Mouse (Mus musculus): ENCODE results near the gene Sox15. TPM values are rescaled to one million over a fixed set of nuclear protein-coding genes. Genes with fewer than 3 reads are reported as not detected.

Gene Sox15
- total and polyA plus RNA-seq, 3 experiments = 0.17 to 0.54 TPM; not detected in 1

- TF ChIP-seq ZMIZ1 (IDR thresholded peaks at IDR 0.05; ENCODE audit: low read depth, low read length) (peak; percentile 97), E2F4 (IDR thresholded peaks at IDR 0.05; ENCODE audit: insufficient replicate concordance, low read depth, low read length) (no peak; the same call in none of the 2 replicates), GABPA (IDR thresholded peaks at IDR 0.05; ENCODE audit: insufficient replicate concordance, low read depth, low read length) (no peak; the same call in 1 of the 2 replicates), MXI1 (IDR thresholded peaks at IDR 0.05; ENCODE audit: low read depth, low read length) (peak; percentile 89), CHD1 (IDR thresholded peaks at IDR 0.05; ENCODE audit: low read depth, low read length) (peak; percentile 95), EP300 (IDR thresholded peaks at IDR 0.05; ENCODE audit: low read length) (no peak), RCOR1 (conservative IDR thresholded peaks at IDR 0.05; ENCODE audit: low read depth, low read length) (peak; percentile 63; the same call in 1 of the 2 replicates), POLR2A (IDR thresholded peaks at IDR 0.05; ENCODE audit: low read depth, low read length) (peak; percentile 98), IRF4 (IDR thresholded peaks at IDR 0.05; ENCODE audit: low read depth, low read length) (peak; percentile 67), HCFC1 (IDR thresholded peaks at IDR 0.05; ENCODE audit: low read depth, low read length) (peak; percentile 82), MEF2A (IDR thresholded peaks at IDR 0.05; ENCODE audit: borderline replicate concordance, low read depth, low read length) (peak; percentile 74; the same call in 1 of the 2 replicates), NRF1 (IDR thresholded peaks at IDR 0.05; ENCODE audit: low read depth, low read length) (peak; percentile 94), KAT2A (IDR thresholded peaks at IDR 0.05; ENCODE audit: insufficient replicate concordance, low read length) (peak; percentile 91), JUND (conservative IDR thresholded peaks at IDR 0.05; ENCODE audit: low read depth, low read length) (no peak), USF1 (IDR thresholded peaks at IDR 0.05; ENCODE audit: low read depth, low read length) (no peak), MAFK (IDR thresholded peaks at IDR 0.05; ENCODE audit: insufficient replicate concordance, low read length) (no peak), BHLHE40 (IDR thresholded peaks at IDR 0.05; ENCODE audit: low read depth, low read length) (peak; percentile 33), UBTF (IDR thresholded peaks at IDR 0.05; ENCODE audit: low read depth, low read length) (0 out of 2 replicates have a peak, but pooled peaks have one; percentile 42), ELF1 (IDR thresholded peaks at IDR 0.05; ENCODE audit: low read depth, low read length) (peak; percentile 92), USF2 (conservative IDR thresholded peaks at IDR 0.05; ENCODE audit: low read depth, low read length) (no peak)
These were observed 7.3 kb downstream of the Sox15 start, which contains the start of gene Mpdu1 (continued) for GRCm38 (mm10) chr11:69662213-69662966.

- H3K9me3 ChIP-seq (replicated peaks; ENCODE audit: low read length) = no peaks in the 10 kb centered on the region
- H3K79me2 ChIP-seq (replicated peaks; ENCODE audit: control insufficient read depth, extremely low read depth, insufficient read depth, poor library complexity, severe bottlenecking) = peaks cover 33% of the 10 kb centered on the region
- TF ChIP-seq NELFE (IDR thresholded peaks at IDR 0.05; ENCODE audit: low read depth, low read length) (peak; percentile 23; the same call in 1 of the 2 replicates), TBP (conservative IDR thresholded peaks at IDR 0.05; ENCODE audit: low read depth, low read length) (no peak), POLR2AphosphoS2 (IDR thresholded peaks at IDR 0.05; ENCODE audit: low read depth, low read length) (no peak), MEF2A (IDR thresholded peaks at IDR 0.05; ENCODE audit: borderline replicate concordance, low read depth, low read length) (peak; percentile 30; the same call in 1 of the 2 replicates), CHD2 (IDR thresholded peaks at IDR 0.05; ENCODE audit: low read length) (peak; percentile 31; the same call in 1 of the 2 replicates), BHLHE40 (IDR thresholded peaks at IDR 0.05; ENCODE audit: low read depth, low read length) (peak; percentile 37; the same call in 1 of the 2 replicates), EP300 (IDR thresholded peaks at IDR 0.05; ENCODE audit: low read length) (peak; percentile 71), CTCF (conservative IDR thresholded peaks at IDR 0.05 in 1 of 2, IDR thresholded peaks at IDR 0.05 in 1 of 2; ENCODE audit: low read depth in 2 of 2, low read length in 2 of 2) (no peak), USF1 (IDR thresholded peaks at IDR 0.05; ENCODE audit: low read depth, low read length) (0 out of 2 replicates have a peak, but pooled peaks have one; percentile 2), ETS1 (conservative IDR thresholded peaks at IDR 0.05; ENCODE audit: low read depth, low read length) (peak; percentile 50; the same call in 1 of the 2 replicates), MXI1 (IDR thresholded peaks at IDR 0.05; ENCODE audit: low read depth, low read length) (peak; percentile 62; the same call in 1 of the 2 replicates), MYC (IDR thresholded peaks at IDR 0.05; ENCODE audit: low read depth, low read length) (peak; percentile 69), TCF12 (IDR thresholded peaks at IDR 0.05; ENCODE audit: low read depth, low read length) (peak; percentile 35; the same call in 1 of the 2 replicates), CHD1 (IDR thresholded peaks at IDR 0.05; ENCODE audit: low read depth, low read length) (peak; percentile 89; the same call in 1 of the 2 replicates), HCFC1 (IDR thresholded peaks at IDR 0.05; ENCODE audit: low read depth, low read length) (0 out of 2 replicates have a peak, but pooled peaks have one; percentile 7), IRF4 (IDR thresholded peaks at IDR 0.05; ENCODE audit: low read depth, low read length) (peak; percentile 80)
- DNase-seq (ENCODE audit: extremely low read depth) = peak; percentile 48
- no peaks in the 10 kb centered on the region for H3K27me3 ChIP-seq (replicated peaks)
- peaks cover 32 to 50% of the 10 kb centered on the region in 2 experiments for H3K36me3 ChIP-seq (replicated peaks in 1 of 2; ENCODE audit: control insufficient read depth in 1 of 2, insufficient read depth in 1 of 2, low read length in 1 of 2)
- peak overlapping the region; percentile 97 for H3K9ac ChIP-seq (ENCODE audit: insufficient read depth, low read depth)
- in situ Hi-C loops (cut with MboI; ENCODE audit: low pct_ligation_motif_present, low pct_unique_long_range_greater_than_20kb, low sequenced_read_pairs) (no loop called here), dilution Hi-C loops (cut with MboI; ENCODE audit: extremely low pct_ligation_motif_present, extremely low pct_unique_long_range_greater_than_20kb, low sequenced_read_pairs) (no loop called here)
- H3K4me2 ChIP-seq (ENCODE audit: insufficient read depth, low read depth, poor library complexity, severe bottlenecking) = peak overlapping the region; percentile 65
- H3K27ac ChIP-seq (ENCODE audit: insufficient read depth, low read depth) = peak overlapping the region; percentile 95
- peak overlapping the region; percentile 66 to 70 (median 70) for H3K4me3 ChIP-seq (replicated peaks in 1 of 3; ENCODE audit: low read depth in 2 of 3, low read length in 2 of 3, poor library complexity in 1 of 3)
- peaks cover 18 to 69% of the 10 kb centered on the region in 2 experiments for H3K4me1 ChIP-seq (ENCODE audit: control insufficient read depth in 1 of 2, insufficient read depth in 2 of 2)
These were observed 8.0 kb downstream of the Sox15 start for GRCm38 (mm10) chr11:69662967-69663671.
